Mouse (Mus musculus): ENCODE measurements around the gene Ncapg2. TPM values are rescaled to one million over a fixed set of nuclear protein-coding genes. Genes with fewer than 3 reads are reported as not detected.

Ncapg2 gene
- polyA plus RNA-seq (2012), result 13.9 and 29.4 TPM in 2 replicates

DNA sequence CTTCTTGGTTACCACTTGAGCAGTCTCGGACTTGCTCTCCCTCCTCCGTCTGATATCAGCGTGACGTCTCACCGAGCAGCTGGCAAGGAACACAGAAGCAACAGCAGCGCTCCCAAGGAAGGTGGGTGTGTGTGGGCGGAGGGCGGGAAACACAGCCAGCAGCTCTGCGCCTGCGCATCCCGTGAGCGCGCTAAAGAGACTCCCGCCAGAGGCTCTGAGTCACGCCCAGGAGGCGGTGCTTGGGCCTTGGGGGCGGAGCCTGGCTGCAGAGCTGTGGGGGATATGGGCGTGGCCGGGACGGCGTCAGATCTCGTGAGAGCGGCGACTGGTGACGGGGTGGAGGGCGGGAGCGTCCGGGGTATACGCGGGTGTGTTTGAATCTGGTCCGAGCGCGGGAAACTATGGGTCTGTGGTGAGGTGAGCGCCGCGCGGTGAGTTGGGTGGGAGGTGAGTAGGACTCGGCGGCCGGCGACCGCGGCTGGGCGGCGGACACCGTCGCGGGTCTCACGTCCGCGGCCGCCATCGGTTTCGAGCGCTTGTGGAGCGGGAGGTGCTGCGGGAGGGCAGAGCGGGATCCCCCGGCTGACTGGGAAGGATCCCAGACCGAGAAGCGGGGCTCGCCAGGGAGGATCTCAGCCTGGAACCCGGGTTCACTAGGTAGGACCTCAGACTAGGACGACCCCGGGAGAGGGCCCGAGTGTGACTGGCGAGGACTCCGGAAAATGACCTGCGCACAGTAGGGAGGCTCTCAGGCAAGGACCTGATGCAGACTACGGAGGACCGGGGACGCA is at the start of gene Ncapg2:
Gene Ncapg2 (plus strand): TSS at position 358 of the 791 bp plus-strand sequence.

GRCm38 (mm10) chr12:116485591-116486403 is 80.6 kb downstream of the Ncapg2 start, which contains the start of gene Ptprn2:
TSS of gene Ptprn2 (plus strand) at chr12:116485720.

Other genes starting within 250 kb of the Ncapg2 start
- 5.0 and 7.7 TPM in 2 replicates for gene Wdr60, start 142.4 kb upstream of the Ncapg2 start, polyA plus RNA-seq (2012)
- not detected in 2 replicates for gene Gm11027, start 130.0 kb upstream of the Ncapg2 start, polyA plus RNA-seq (2012)
- gene Esyt2, start 124.2 kb upstream of the Ncapg2 start, polyA plus RNA-seq (2012), result 12.2 and 15.8 TPM in 2 replicates
- 0.03 TPM in 1 of 2 replicates, not detected in the other for gene Ptprn2, start 80.3 kb downstream of the Ncapg2 start, polyA plus RNA-seq (2012)

All from megakaryocyte-erythroid progenitor cell, adult 5 weeks (primary cell).